Mouse (Mus musculus) hindbrain, embryonic 15.5 days (tissue): ENCODE data around the gene Ptpre. TPM values are rescaled to one million over a fixed set of nuclear protein-coding genes. Genes with fewer than 3 reads are reported as not detected.
"Not testable (repeated sequence)": the region's sequence is repeated elsewhere in the genome, so short reads cannot be mapped to it uniquely, and the experiment has no call there.

Experiments used
- ATAC-seq: fragments of 200-750 bp; cut with Nextera tagmentation; 2 replicates; pipeline ENCODE4 v1.8.0; 2017; ENCODE audit warnings: low read depth, moderate number of reproducible peaks, moderate TSS enrichment; ENCODE audit not compliant: low FRiP score
- H3K27ac ChIP-seq: fragments of 300-500 bp; sonication (generic); replicated peaks from 2 replicates; pipeline ENCODE4 v1.5.1; 2015; ENCODE audit warnings: mild to moderate bottlenecking, inconsistent platforms
- H3K27me3 ChIP-seq: fragments of 300-500 bp; sonication (generic); 2 replicates; pipeline ENCODE4 v1.6.1; 2015; ENCODE audit warnings: control low read depth, inconsistent platforms
- H3K36me3 ChIP-seq: fragments of 300-500 bp; sonication (generic); 2 replicates; pipeline ENCODE4 v1.6.1; 2015; ENCODE audit warnings: control low read depth, inconsistent platforms
- H3K4me1 ChIP-seq: fragments of 300-500 bp; sonication (generic); replicated peaks from 2 replicates; pipeline ENCODE4 v1.6.1; 2015; ENCODE audit warnings: control low read depth, inconsistent platforms
- H3K4me2 ChIP-seq: fragments of 300-500 bp; sonication (generic); 2 replicates; pipeline ENCODE4 v1.6.1; 2015; ENCODE audit warnings: moderate library complexity, mild to moderate bottlenecking, inconsistent platforms
- H3K4me3 ChIP-seq: fragments of 300-500 bp; sonication (generic); 2 replicates; pipeline ENCODE4 v1.5.1; 2015; ENCODE audit warnings: mild to moderate bottlenecking, inconsistent platforms
- H3K9ac ChIP-seq: fragments of 300-500 bp; sonication (generic); 2 replicates; pipeline ENCODE4 v1.6.1; 2015; ENCODE audit warnings: inconsistent platforms
- H3K9me3 ChIP-seq: fragments of 300-500 bp; sonication (generic); 2 replicates; pipeline ENCODE4 v1.6.1; 2016; ENCODE audit warnings: control low read depth, inconsistent platforms
- WGBS: fragments of 180-500 bp; shearing (Covaris S2); methylation state at CpG from one replicate; pipeline ENCODE4 v1.1.7; 2015; 5-methylcytosine and 5-hydroxymethylcytosine counted together
- polyA plus RNA-seq: library from polyadenylated mRNA; unstranded; fragments of >200 nt; fragmentation: Nextera tagmentation; extraction: Ambion mirVana; gene quantifications from 2 replicates; pipeline ENCODE4 v1.2.1, GENCODE M21; 2015

The Ptpre gene
- polyA plus RNA-seq, 1 experiment from 2014 or later, result 8.4 TPM

DNA sequence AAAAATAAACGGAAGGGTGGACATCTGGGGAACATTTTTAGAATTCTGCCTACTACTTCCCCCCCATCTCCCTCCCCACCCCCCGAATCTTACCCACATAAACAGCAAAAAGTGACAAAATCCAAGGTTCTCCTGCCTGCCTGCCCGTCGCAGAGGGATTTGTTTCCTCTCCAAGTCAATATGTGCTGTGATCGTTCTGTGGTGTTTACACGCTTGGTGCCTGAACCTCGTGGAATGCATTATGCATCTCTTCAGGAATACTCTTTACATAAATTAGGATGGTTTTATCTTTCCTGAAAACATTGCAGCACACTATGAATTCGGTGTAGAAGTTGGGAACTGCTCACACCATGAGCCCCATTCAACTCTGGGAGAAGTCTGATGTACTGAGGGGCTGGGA, 26.7 kb downstream of the Ptpre start:
- no peak overlapping the region for H3K4me3 ChIP-seq
- no peak overlapping the region for H3K4me2 ChIP-seq
- H3K9me3 ChIP-seq, result no peaks in the 10 kb centered on the region
- H3K36me3 ChIP-seq, result no peaks in the 10 kb centered on the region
- no peak for ATAC-seq
- no peaks in the 10 kb centered on the region for H3K27me3 ChIP-seq
- peaks cover 6% of the 10 kb centered on the region; the same call in 1 of the 2 replicates for H3K4me1 ChIP-seq
- 70% methylated on average over 8 of the region's 8 CpGs for WGBS
- H3K9ac ChIP-seq, result no peak overlapping the region
- H3K27ac ChIP-seq, result no peak overlapping the region

- WGBS, result 55% methylated on average over 5 of the region's 5 CpGs
- ATAC-seq, result no peak
These were observed 28.7 kb downstream of the Ptpre start for GRCm38 (mm10) chr7:135566013-135566412.

DNA sequence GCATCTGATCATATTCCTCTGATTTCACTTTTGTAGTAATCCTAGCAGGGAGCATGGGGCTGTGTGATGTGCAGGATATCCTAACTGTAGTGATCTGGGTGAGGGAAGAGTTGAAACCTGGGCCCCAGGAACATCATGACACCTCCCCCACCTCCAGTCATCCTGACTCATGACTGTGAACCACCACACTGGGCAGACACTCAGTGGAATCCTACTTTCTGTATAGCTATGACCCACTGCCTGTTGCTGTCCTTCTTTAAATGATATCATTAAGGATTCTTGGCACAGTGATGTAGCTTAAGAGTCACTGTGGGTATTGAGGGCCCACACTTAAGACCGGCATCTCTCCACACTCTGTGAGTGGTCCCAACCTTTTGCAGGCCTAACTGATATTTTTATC, 30.3 kb downstream of the Ptpre start:
- WGBS, result 84% methylated on average over 1 of the region's 1 CpGs
- no peak overlapping the region for H3K9ac ChIP-seq
- H3K36me3 ChIP-seq, result no peaks in the 10 kb centered on the region
- no peaks in the 10 kb centered on the region for H3K9me3 ChIP-seq
- H3K4me3 ChIP-seq, result no peak overlapping the region
- H3K27me3 ChIP-seq, result no peaks in the 10 kb centered on the region
- H3K27ac ChIP-seq, result no peak overlapping the region
- no peak for ATAC-seq
- peaks cover 6% of the 10 kb centered on the region; the same call in 1 of the 2 replicates for H3K4me1 ChIP-seq
- H3K4me2 ChIP-seq, result no peak overlapping the region

More at GRCm38 (mm10) chr7:135566013-135566412, 28.7 kb downstream of the Ptpre start:
- Histone ChIP-seq H3K27ac (no peak overlapping the region), H3K36me3 (no peaks in the 10 kb centered on the region), H3K4me3 (no peak overlapping the region), H3K27me3 (no peaks in the 10 kb centered on the region), H3K9ac (no peak overlapping the region), H3K4me2 (no peak overlapping the region), H3K9me3 (no peaks in the 10 kb centered on the region), H3K4me1 (peaks cover 6% of the 10 kb centered on the region; the same call in 1 of the 2 replicates)

DNA sequence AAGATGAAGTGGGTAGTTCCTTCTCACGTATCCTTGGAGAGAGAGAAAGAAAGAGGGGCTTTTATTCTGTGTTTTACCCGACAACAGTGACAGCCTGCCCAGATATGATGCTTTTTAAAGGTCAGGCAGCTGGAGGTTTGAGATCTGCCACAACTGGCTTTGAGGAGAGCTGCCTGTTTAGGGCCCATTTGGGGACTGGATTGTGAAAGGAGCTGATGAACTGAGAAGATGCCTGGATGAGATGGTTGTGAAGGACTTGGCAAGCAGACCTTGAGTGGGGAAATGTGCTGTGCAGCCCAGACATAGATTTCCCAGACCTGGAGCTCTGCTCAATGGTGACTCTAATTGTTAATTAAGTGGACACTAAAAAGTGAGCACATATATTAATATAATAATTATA, 31.3 kb downstream of the Ptpre start:
- H3K27me3 ChIP-seq, result no peaks in the 10 kb centered on the region
- no peak overlapping the region for H3K27ac ChIP-seq
- no peak for ATAC-seq
- no peaks in the 10 kb centered on the region for H3K9me3 ChIP-seq
- no peak overlapping the region for H3K4me2 ChIP-seq
- WGBS, result 49% methylated on average over 2 of the region's 2 CpGs
- peaks cover 6% of the 10 kb centered on the region; the same call in 1 of the 2 replicates for H3K4me1 ChIP-seq
- no peak overlapping the region for H3K9ac ChIP-seq
- no peak overlapping the region for H3K4me3 ChIP-seq
- H3K36me3 ChIP-seq, result no peaks in the 10 kb centered on the region

GRCm38 (mm10) chr7:135571392-135571791, 34.1 kb downstream of the Ptpre start:
- Histone ChIP-seq H3K4me3 (no peak overlapping the region), H3K36me3 (no peaks in the 10 kb centered on the region), H3K9ac (no peak overlapping the region), H3K4me2 (no peak overlapping the region), H3K27me3 (no peaks in the 10 kb centered on the region), H3K27ac (no peak overlapping the region), H3K9me3 (no peaks in the 10 kb centered on the region), H3K4me1 (peaks cover 11% of the 10 kb centered on the region; the same call in 1 of the 2 replicates)
- ATAC-seq, result no peak

DNA sequence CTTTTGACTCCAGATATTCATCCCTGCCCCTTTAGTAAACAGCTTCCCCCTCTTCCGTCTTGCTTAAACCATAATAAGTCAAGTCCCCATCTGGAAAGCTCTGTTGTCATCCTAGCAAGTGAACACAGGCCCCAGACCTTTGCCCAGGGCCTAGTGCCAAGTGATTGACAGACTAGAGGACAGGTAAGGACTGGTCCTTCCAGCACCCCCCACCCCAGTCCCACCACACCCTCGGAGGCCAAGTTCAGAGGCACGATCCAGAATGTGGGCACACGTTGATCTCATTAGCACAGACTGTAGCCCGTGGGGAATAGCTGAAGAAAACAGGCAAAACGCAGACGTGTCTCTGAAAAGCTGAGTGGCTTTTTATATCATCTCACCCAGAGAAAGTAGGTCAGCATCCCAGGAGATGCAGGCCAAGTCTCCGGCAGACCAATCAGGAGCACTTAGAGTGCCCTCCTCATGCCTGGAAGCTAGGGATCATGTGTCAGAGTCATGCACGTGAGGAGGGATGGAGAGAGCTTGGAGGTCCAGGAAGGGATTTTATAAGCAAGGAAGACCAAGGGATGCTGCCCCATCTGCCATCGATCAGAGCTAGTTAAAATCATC, 34.8 kb downstream of the Ptpre start:
- Histone ChIP-seq H3K36me3 (no peaks in the 10 kb centered on the region), H3K9me3 (no peaks in the 10 kb centered on the region)
- no peak for ATAC-seq

GRCm38 (mm10) chr7:135575319-135576069, 38.2 kb downstream of the Ptpre start:
- not testable (repeated sequence) for H3K36me3 ChIP-seq, H3K4me2 ChIP-seq, H3K9me3 ChIP-seq, H3K9ac ChIP-seq, ATAC-seq, H3K27me3 ChIP-seq, H3K4me3 ChIP-seq, H3K27ac ChIP-seq
- 89% methylated on average over 7 of the region's 7 CpGs for WGBS
- peaks cover 11% of the 10 kb centered on the region; the same call in 1 of the 2 replicates for H3K4me1 ChIP-seq

More for the DNA sequence above, 34.8 kb downstream of the Ptpre start:
- 54% methylated on average over 10 of the region's 10 CpGs for WGBS
- Histone ChIP-seq H3K4me2 (no peak overlapping the region), H3K27me3 (no peaks in the 10 kb centered on the region), H3K9ac (no peak overlapping the region), H3K4me1 (peaks cover 11% of the 10 kb centered on the region; the same call in 1 of the 2 replicates), H3K4me3 (no peak overlapping the region), H3K27ac (no peak overlapping the region)

DNA sequence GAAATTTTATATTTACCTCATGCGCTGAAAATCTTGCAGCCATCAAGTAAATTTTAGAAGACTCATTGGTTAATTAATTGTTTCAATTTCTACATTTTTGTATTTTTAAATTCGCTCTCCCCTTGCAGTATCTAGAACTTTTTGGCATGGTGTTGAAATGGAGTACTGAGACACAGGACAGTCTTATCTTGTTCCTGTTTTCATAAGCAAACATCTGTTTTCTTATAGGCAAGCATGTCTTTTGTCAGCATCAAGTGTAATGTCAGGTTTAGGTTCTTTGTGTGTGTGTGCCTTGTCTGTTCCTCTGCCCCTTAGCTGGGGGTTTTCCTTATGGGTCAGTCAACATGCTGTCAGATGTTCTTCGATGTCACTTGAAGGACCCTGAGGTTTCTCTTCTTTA, 39.0 kb downstream of the Ptpre start:
- ATAC-seq, result no peak
- Histone ChIP-seq H3K9me3 (no peaks in the 10 kb centered on the region), H3K4me2 (no peak overlapping the region), H3K9ac (no peak overlapping the region), H3K27me3 (no peaks in the 10 kb centered on the region), H3K4me1 (peaks cover 13% of the 10 kb centered on the region; the same call in 1 of the 2 replicates), H3K4me3 (no peak overlapping the region), H3K27ac (no peak overlapping the region), H3K36me3 (no peaks in the 10 kb centered on the region)
- 94% methylated on average over 3 of the region's 3 CpGs for WGBS

DNA sequence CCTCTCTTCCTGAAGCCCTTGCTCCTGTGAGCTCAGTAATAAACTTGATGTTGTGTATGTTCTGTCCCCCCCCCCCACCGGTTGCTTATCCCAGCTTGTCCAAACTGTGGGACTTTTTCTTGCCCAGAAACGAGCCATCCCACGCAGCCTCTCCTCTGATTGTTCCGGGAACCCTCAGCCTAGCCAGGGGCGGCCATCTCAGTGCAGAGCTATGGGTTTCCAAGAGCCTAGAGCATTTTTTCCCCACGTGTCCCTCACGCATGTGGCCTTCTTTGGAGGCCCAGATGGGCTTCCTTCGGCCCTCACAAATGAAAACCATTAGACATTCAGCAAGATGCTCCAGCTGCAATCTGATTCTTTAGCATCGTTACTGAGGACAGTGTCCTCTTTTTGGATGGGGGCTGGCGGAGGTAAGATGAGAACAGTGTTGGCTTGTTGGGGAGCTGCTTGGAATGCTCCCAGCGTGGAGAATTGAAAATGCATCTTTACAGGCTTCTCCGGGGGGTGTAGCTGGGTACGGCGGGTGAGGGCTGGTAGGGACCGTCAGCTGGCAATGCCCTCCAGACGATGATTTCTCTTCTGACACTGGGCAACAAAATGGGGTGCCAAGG, 41.5 kb downstream of the Ptpre start:
- no peak for ATAC-seq

GRCm38 (mm10) chr7:135580306-135581091, 43.2 kb downstream of the Ptpre start:
- Histone ChIP-seq H3K27ac (no peak overlapping the region), H3K4me1 (0 out of 2 replicates have a peak, but pooled peaks cover 7% of the 10 kb centered on the region), H3K9me3 (no peaks in the 10 kb centered on the region), H3K4me3 (no peak overlapping the region), H3K36me3 (no peaks in the 10 kb centered on the region), H3K27me3 (no peaks in the 10 kb centered on the region), H3K4me2 (no peak overlapping the region), H3K9ac (no peak overlapping the region)
- WGBS, result 80% methylated on average over 7 of the region's 7 CpGs
- no peak for ATAC-seq

More for the DNA sequence above, 41.5 kb downstream of the Ptpre start:
- 0 out of 2 replicates have a peak, but pooled peaks cover 9% of the 10 kb centered on the region for H3K4me1 ChIP-seq
- 76% methylated on average over 16 of the region's 16 CpGs for WGBS
- H3K36me3 ChIP-seq, result no peaks in the 10 kb centered on the region
- H3K9me3 ChIP-seq, result no peaks in the 10 kb centered on the region
- H3K4me2 ChIP-seq, result no peak overlapping the region
- no peak overlapping the region for H3K4me3 ChIP-seq
- H3K9ac ChIP-seq, result no peak overlapping the region
- no peak overlapping the region for H3K27ac ChIP-seq
- no peaks in the 10 kb centered on the region for H3K27me3 ChIP-seq

DNA sequence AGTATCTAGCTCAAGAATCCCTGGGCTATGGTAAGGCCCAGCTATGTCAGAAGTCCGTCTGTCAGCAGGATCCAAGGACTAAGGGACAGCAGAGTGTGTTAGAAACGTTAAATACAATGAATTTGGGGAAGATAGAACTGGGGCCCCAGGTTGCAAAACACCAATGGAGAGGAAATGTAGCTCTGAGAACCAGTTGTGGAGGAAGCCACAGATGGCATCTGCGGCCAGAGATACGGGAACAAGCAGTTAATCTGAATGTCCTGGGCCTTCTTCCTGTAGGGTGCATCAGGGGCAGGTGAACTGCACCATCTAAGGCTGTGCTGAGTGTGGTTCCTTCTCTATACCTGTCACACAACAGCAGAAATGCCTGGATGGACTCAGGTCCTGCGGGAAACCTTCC, 43.8 kb downstream of the Ptpre start:
- Histone ChIP-seq H3K27ac (no peak overlapping the region), H3K36me3 (no peaks in the 10 kb centered on the region), H3K4me1 (0 out of 2 replicates have a peak, but pooled peaks cover 7% of the 10 kb centered on the region), H3K4me3 (no peak overlapping the region), H3K27me3 (no peaks in the 10 kb centered on the region), H3K9ac (no peak overlapping the region), H3K4me2 (no peak overlapping the region), H3K9me3 (no peaks in the 10 kb centered on the region)
- 85% methylated on average over 5 of the region's 5 CpGs for WGBS
- ATAC-seq, result no peak
